Mouse (Mus musculus) erythroblast, embryonic 14.5 days (primary cell): ENCODE results near the gene 6330409D20Rik.

Source experiments
- GATA1 ChIP-seq: IDR thresholded peaks from 2 replicates; pipeline ENCODE4 v1.6.1; 2012; ENCODE audit warnings: low read length, inconsistent platforms, mixed read lengths
- TAL1 ChIP-seq: IDR thresholded peaks from 3 replicates; pipeline ENCODE4 v1.6.1; 2012; ENCODE audit warnings: low read length, inconsistent platforms, mixed read lengths

DNA sequence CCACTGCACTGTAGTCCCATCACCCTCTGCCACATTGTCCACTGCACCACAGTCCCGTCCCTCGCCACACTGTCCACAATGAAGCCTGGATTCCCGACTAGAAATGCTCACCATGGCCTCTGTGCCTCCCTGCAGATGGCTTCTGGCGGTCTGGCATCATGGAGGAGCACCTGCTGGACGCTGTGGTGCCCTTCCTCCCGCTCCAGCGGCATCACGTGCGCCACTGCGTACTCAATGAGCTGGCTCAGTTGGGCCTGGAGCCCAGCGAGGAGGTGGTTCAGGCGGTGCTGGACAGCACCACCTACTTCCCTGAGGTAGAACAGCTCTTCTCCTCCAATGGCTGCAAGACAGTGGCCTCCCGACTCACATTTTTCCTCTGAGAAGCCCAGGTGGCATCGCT lies 20.5 kb upstream of the 6330409D20Rik start:
- TF ChIP-seq TAL1 (no peak), GATA1 (no peak)
